Comparison of ENCODE assay signal across 39 mouse cellular contexts in the genomic region with DNA sequence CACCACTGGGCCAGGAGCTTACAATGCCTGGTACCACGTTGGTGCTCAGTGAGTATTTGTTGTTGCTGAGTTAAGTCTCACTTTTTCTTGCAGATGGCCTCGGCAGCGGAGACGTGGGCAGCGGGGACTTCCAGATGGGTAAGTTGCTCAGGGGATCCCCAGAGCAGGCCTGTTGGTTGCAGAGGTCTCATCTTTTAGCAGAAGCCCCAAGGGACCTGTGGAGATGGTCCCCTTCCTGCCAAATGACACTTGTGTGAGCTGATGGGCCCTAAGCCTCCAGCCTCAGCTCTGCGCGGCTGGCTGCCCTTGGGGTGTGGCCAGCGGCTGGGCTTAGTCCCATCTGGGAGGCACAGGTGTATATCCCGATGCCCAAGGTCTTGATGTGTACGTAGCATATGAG. TPM values are rescaled to one million over a fixed set of nuclear protein-coding genes. Genes with fewer than 3 reads are reported as not detected.
DNase-seq lines count a peak whose midpoint lies in the region; ATAC-seq and TF ChIP-seq lines count a peak whose summit lies in the region.
"Had no signal": no experiment of that assay in that cellular context is flagged by ENCODE, and none has a peak within 500 bp of the region (broad histone marks: within the 10 kb centered on the region; RNA-seq: fewer than 3 reads in every experiment).

No protein-coding gene starts in this region.

- no peaks in the 10 kb centered on the region for H3K27me3 ChIP-seq in heart, embryonic 13.5 days (replicated peaks)
- no peaks in the 10 kb centered on the region for H3K27me3 ChIP-seq in spleen, adult 2 months (ENCODE audit: control insufficient read depth, insufficient read depth, low read length)
- H3K27me3 ChIP-seq in lung, postnatal 0 days (replicated peaks; ENCODE audit: insufficient read depth, low read length), result no peaks in the 10 kb centered on the region
- H3K27me3 ChIP-seq: forebrain, embryonic 13.5 days; heart, embryonic 15.5 days; limb, embryonic 12.5 days; liver, embryonic 12.5 days; midbrain, embryonic 12.5 days; neural tube, embryonic 12.5 days had no signal

- no peaks in the 10 kb centered on the region for H3K9me3 ChIP-seq in heart, embryonic 13.5 days
- no peaks in the 10 kb centered on the region for H3K9me3 ChIP-seq in lung, postnatal 0 days (ENCODE audit: low read length)
- H3K9me3 ChIP-seq: forebrain, embryonic 13.5 days; heart, embryonic 15.5 days; limb, embryonic 12.5 days; liver, embryonic 12.5 days; megakaryocyte, embryonic 14.5 days; midbrain, embryonic 12.5 days; neural tube, embryonic 12.5 days had no signal

- H3K4me2 ChIP-seq in heart, embryonic 13.5 days, result no peak overlapping the region
- no peak overlapping the region for H3K4me2 ChIP-seq in lung, postnatal 0 days (replicated peaks; ENCODE audit: low read depth, low read length)
- H3K4me2 ChIP-seq: forebrain, embryonic 13.5 days; heart, embryonic 15.5 days; hindbrain, embryonic 14.5 days; limb, embryonic 12.5 days; liver, embryonic 12.5 days; midbrain, embryonic 12.5 days; neural tube, embryonic 12.5 days had no signal

- no peak overlapping the region for H3K27ac ChIP-seq in heart, embryonic 13.5 days (replicated peaks)
- peak overlapping the region; percentile 24 for H3K27ac ChIP-seq in spleen, adult 2 months (ENCODE audit: insufficient read depth, low read length)
- no peak overlapping the region for H3K27ac ChIP-seq in lung, postnatal 0 days (ENCODE audit: low read length)
- H3K27ac ChIP-seq: forebrain, embryonic 13.5 days; hindbrain, embryonic 14.5 days; liver, embryonic 12.5 days; midbrain, embryonic 12.5 days; neural tube, embryonic 12.5 days; stomach, postnatal 0 days had no signal

- ATAC-seq in CD4-positive, CD25-positive, alpha-beta regulatory T cell, adult 4 months, result no peak
- ATAC-seq in heart, embryonic 13.5 days (ENCODE audit: extremely low read depth, insufficient number of reproducible peaks, low FRiP score, low TSS enrichment), result no peak
- ATAC-seq in lung, postnatal 0 days, result no peak
- ATAC-seq: activated CD4-positive, CD25-positive, alpha-beta regulatory T cell, adult 4 months; forebrain, embryonic 13.5 days; liver, embryonic 12.5 days; liver, postnatal 0 days had no signal

- H3K9ac ChIP-seq in heart, embryonic 13.5 days, result 0 out of 2 replicates have a peak overlapping the region, but pooled peaks have one; percentile 66
- H3K9ac ChIP-seq in lung, postnatal 0 days (replicated peaks; ENCODE audit: low read depth), result no peak overlapping the region
- H3K9ac ChIP-seq: forebrain, embryonic 13.5 days; heart, embryonic 15.5 days; hindbrain, embryonic 14.5 days; limb, embryonic 12.5 days; liver, embryonic 12.5 days; liver, postnatal 0 days; midbrain, embryonic 12.5 days had no signal

- no peak for TF ChIP-seq EP300 in lung, postnatal 0 days (IDR thresholded peaks at IDR 0.05)

- H3K36me3 ChIP-seq in heart, embryonic 13.5 days, result peaks cover 62% of the 10 kb centered on the region
- no peaks in the 10 kb centered on the region for H3K36me3 ChIP-seq in spleen, adult 2 months (ENCODE audit: control insufficient read depth, insufficient read depth, low read length)
- H3K36me3 ChIP-seq in lung, postnatal 0 days (ENCODE audit: insufficient read depth, low read length), result peaks cover 12% of the 10 kb centered on the region; the same call in 1 of the 2 replicates
- H3K36me3 ChIP-seq: neural tube, embryonic 12.5 days had no signal

- WGBS in heart, embryonic 13.5 days, result 78% methylated on average over 10 of the region's 10 CpGs
- 39% methylated on average over 10 of the region's 10 CpGs for WGBS in spleen, adult 2 months
- 83% methylated on average over 10 of the region's 10 CpGs for WGBS in lung, postnatal 0 days

- no peak for TF ChIP-seq POLR2A in spleen, adult 2 months (IDR thresholded peaks at IDR 0.05; ENCODE audit: low read depth, low read length)

- H3K4me1 ChIP-seq in heart, embryonic 13.5 days, result peaks cover 72% of the 10 kb centered on the region
- peaks cover 16% of the 10 kb centered on the region; the same call in 1 of the 2 replicates for H3K4me1 ChIP-seq in spleen, adult 2 months (ENCODE audit: control insufficient read depth, insufficient read depth, insufficient read length)
- H3K4me1 ChIP-seq in lung, postnatal 0 days (ENCODE audit: insufficient read depth, low read depth, low read length), result peaks cover 20% of the 10 kb centered on the region; the same call in 1 of the 2 replicates
- H3K4me1 ChIP-seq: forebrain, embryonic 13.5 days had no signal

- intact Hi-C loops in heart, postnatal 10 days (cut with DNase I), result loop anchor here (5.0 kb wide), 1 partner anchor 55 kb away; no protein-coding TSS in a partner anchor

- TF ChIP-seq CTCF in spleen, adult 2 months (IDR thresholded peaks at IDR 0.05; ENCODE audit: extremely low read depth, insufficient read depth, insufficient read length, insufficient replicate concordance), result no peak
- TF ChIP-seq CTCF in lung, postnatal 0 days (IDR thresholded peaks at IDR 0.05), result no peak

- DNase-seq in CD4-positive, CD25-positive, alpha-beta regulatory T cell, adult 2 months (ENCODE audit: low read depth, low spot score), result peak; percentile 3
- DNase-seq in heart, postnatal 10 days, result no peak
- DNase-seq in spleen, adult 2 months (ENCODE audit: low read depth in 1 of 2, low spot score in 2 of 2), result peak; percentile 22 to 33
- DNase-seq in spleen, postnatal 4 days (ENCODE audit: low spot score in 2 of 2), result no peak
- no peak for DNase-seq in lung, postnatal 0 days (ENCODE audit: low spot score)
- no peak for DNase-seq in urinary bladder, postnatal 36 days (ENCODE audit: low spot score in 2 of 2)
- DNase-seq: cerebellum, adult 9-10 months; cerebellum, postnatal 36 days; gastrocnemius, postnatal 25 days; kidney, adult 11 months; kidney, postnatal 14 days; layer of hippocampus, adult 9-11 months; liver, postnatal 0 days; lung, postnatal 4 days; right cerebral cortex, adult 18-20 months; thymus, adult 18-20 months; thymus, postnatal 25 days had no signal

- no peak overlapping the region for H3K4me3 ChIP-seq in heart, embryonic 13.5 days
- no peak overlapping the region for H3K4me3 ChIP-seq in spleen, adult 2 months (ENCODE audit: extremely low read depth, insufficient read depth, insufficient read length)
- no peak overlapping the region for H3K4me3 ChIP-seq in lung, postnatal 0 days (ENCODE audit: low read depth, low read length)
- H3K4me3 ChIP-seq: forebrain, embryonic 13.5 days; heart, embryonic 15.5 days; limb, embryonic 12.5 days; liver, embryonic 12.5 days; megakaryocyte, embryonic 14.5 days; midbrain, embryonic 12.5 days; myocyte; neural tube, embryonic 12.5 days had no signal

RNA-seq across cellular contexts. Expression of gene Hspg2, which starts 33.6 kb away (rescaled TPM):
- polyA plus RNA-seq in CD4-positive, CD25-positive, alpha-beta regulatory T cell, adult 4 months (2017; shearing (Covaris generic)), result not detected
- polyA plus RNA-seq in heart, embryonic 13.5 days (2015; fragmentation: Nextera tagmentation; extraction: Ambion mirVana), result 48.9 and 50.0 TPM in 2 replicates
- 100 to 1,000 TPM; 524 to 560 TPM for total RNA-seq in heart, postnatal 10 days (2021)
- polyA plus RNA-seq in spleen, adult 2 months (2012; rRNA removed), result 24.4 and 27.0 TPM in 2 replicates
- polyA plus RNA-seq in lung, postnatal 0 days (2015; fragmentation: Nextera tagmentation; extraction: Ambion mirVana), result 20.2 and 25.3 TPM in 2 replicates
- polyA plus RNA-seq: activated CD4-positive, CD25-positive, alpha-beta regulatory T cell, adult 4 months had no signal

RNA-seq across cellular contexts. Expression of gene 1700013G24Rik, which starts 49.1 kb away (rescaled TPM):
- polyA plus RNA-seq in CD4-positive, CD25-positive, alpha-beta regulatory T cell, adult 4 months (2017; shearing (Covaris generic)), result not detected
- not detected in 2 replicates for polyA plus RNA-seq in heart, embryonic 13.5 days (2015; fragmentation: Nextera tagmentation; extraction: Ambion mirVana)
- total RNA-seq in heart, postnatal 10 days (2021), result not detected
- not detected in 2 replicates for polyA plus RNA-seq in spleen, adult 2 months (2012; rRNA removed)
- polyA plus RNA-seq in lung, postnatal 0 days (2015; fragmentation: Nextera tagmentation; extraction: Ambion mirVana), result not detected in 2 replicates
- total RNA-seq: adrenal gland, adult 2 months; adrenal gland, postnatal 36 days; ES-E14; gastrocnemius, postnatal 25 days; left cerebral cortex, postnatal 10 days; midbrain, postnatal 0 days had no signal
- polyA plus RNA-seq: activated CD4-positive, CD25-positive, alpha-beta regulatory T cell, adult 4 months; adrenal gland, adult 2 months; brain, embryonic 14.5 days; embryonic facial prominence, embryonic 11.5 days; forebrain, embryonic 13.5 days; heart, embryonic 15.5 days; hindbrain, embryonic 14.5 days; kidney, embryonic 14.5 days; limb, embryonic 12.5 days; liver, embryonic 12.5 days; liver, postnatal 0 days; lung, embryonic 16.5 days; midbrain, embryonic 12.5 days; midbrain, postnatal 0 days; neural tube, embryonic 12.5 days; stomach, postnatal 0 days had no signal

Comparison
In these comparisons a context has a peak if more than half of its experiments do, and no peak if none do; other contexts are left out.
1. DNase-seq: peak in CD4-positive, CD25-positive, alpha-beta regulatory T cell, adult 2 months (single experiment) and spleen, adult 2 months (2 of 2); none in heart, postnatal 10 days (0 of 2), spleen, postnatal 4 days (0 of 2), lung, postnatal 0 days (single experiment) and urinary bladder, postnatal 36 days (0 of 2).
2. RNA of gene Hspg2, which starts 33.6 kb away (polyA plus RNA-seq): 48.9 to 50.0 TPM in heart, embryonic 13.5 days, 24.4 to 27.0 TPM in spleen, adult 2 months and 20.2 to 25.3 TPM in lung, postnatal 0 days; not detected in CD4-positive, CD25-positive, alpha-beta regulatory T cell, adult 4 months; every median in the first group is over 10 times any median in the second.